Mouse (Mus musculus) liver, embryonic 13.5 days (tissue): ENCODE data around the gene Gm1123. TPM values are rescaled to one million over a fixed set of nuclear protein-coding genes. Genes with fewer than 3 reads are reported as not detected.

Source experiments
- ATAC-seq: fragments of 200-750 bp; cut with Nextera tagmentation; 2 replicates; pipeline ENCODE4 v1.8.0; 2017; ENCODE audit warnings: low read depth, mild to moderate bottlenecking, moderate number of reproducible peaks, moderate library complexity
- DNase-seq: peaks from one replicate; pipeline ENCODE4 v3.0.0; 2022
- H3K27ac ChIP-seq: fragments of 300-500 bp; sonication (generic); 2 replicates; pipeline ENCODE4 v1.5.1; 2015; ENCODE audit warnings: moderate library complexity, mild to moderate bottlenecking, inconsistent platforms
- H3K27me3 ChIP-seq: fragments of 300-500 bp; sonication (generic); 2 replicates; pipeline ENCODE4 v1.6.1; 2015; ENCODE audit warnings: mild to moderate bottlenecking, inconsistent platforms
- H3K36me3 ChIP-seq: fragments of 300-500 bp; sonication (generic); 2 replicates; pipeline ENCODE4 v1.6.1; 2015; ENCODE audit warnings: mild to moderate bottlenecking, inconsistent platforms
- H3K4me1 ChIP-seq: fragments of 300-500 bp; sonication (generic); replicated peaks from 2 replicates; pipeline ENCODE4 v1.6.1; 2015; ENCODE audit warnings: inconsistent platforms
- H3K4me2 ChIP-seq: fragments of 300-500 bp; sonication (generic); 2 replicates; pipeline ENCODE4 v1.6.1; 2015; ENCODE audit warnings: inconsistent platforms, mild to moderate bottlenecking, moderate library complexity
- H3K4me3 ChIP-seq: fragments of 300-500 bp; sonication (generic); replicated peaks from 2 replicates; pipeline ENCODE4 v1.5.1; 2015; ENCODE audit warnings: mild to moderate bottlenecking, inconsistent platforms
- H3K9ac ChIP-seq: fragments of 300-500 bp; sonication (generic); 2 replicates; pipeline ENCODE4 v1.6.1; 2015; ENCODE audit warnings: mild to moderate bottlenecking, inconsistent platforms
- H3K9me3 ChIP-seq: fragments of 300-500 bp; sonication (generic); replicated peaks from 2 replicates; pipeline ENCODE4 v1.6.1; 2016; ENCODE audit warnings: inconsistent platforms
- WGBS: fragments of 180-500 bp; shearing (Covaris S2); methylation state at CpG from one replicate; pipeline ENCODE4 v1.1.7; 2015; ENCODE audit not compliant: insufficient replicate concordance; 5-methylcytosine and 5-hydroxymethylcytosine counted together
- polyA plus RNA-seq: library from polyadenylated mRNA; unstranded; fragments of >200 nt; fragmentation: Nextera tagmentation; extraction: Ambion mirVana; gene quantifications from 2 replicates; pipeline ENCODE4 v1.2.1, GENCODE M21; 2015

The Gm1123 gene
- polyA plus RNA-seq, 1 experiment from 2014 or later = not detected

- Histone ChIP-seq H3K4me3 (peak overlapping the region; percentile 35; the same call in 1 of the 2 replicates), H3K4me2 (peak overlapping the region; percentile 49)
- no peak for DNase-seq
Measured at GRCm38 (mm10) chr9:98973561-98973960, 62.0 kb downstream of the Gm1123 start.

GRCm38 (mm10) chr9:98973101-98973521 lies 62.4 kb downstream of the Gm1123 start:
- no peaks in the 10 kb centered on the region for H3K36me3 ChIP-seq
- 2% methylated on average over 40 of the region's 40 CpGs for WGBS
- no peak overlapping the region for H3K9ac ChIP-seq
- no peak overlapping the region for H3K27ac ChIP-seq
- peak overlapping the region; percentile 35 for H3K4me3 ChIP-seq
- no peak for ATAC-seq
- DNase-seq = no peak
- peak overlapping the region; percentile 49 for H3K4me2 ChIP-seq
- no peaks in the 10 kb centered on the region for H3K9me3 ChIP-seq
- peaks cover 89% of the 10 kb centered on the region for H3K27me3 ChIP-seq
- H3K4me1 ChIP-seq = 0 out of 2 replicates have a peak, but pooled peaks cover 6% of the 10 kb centered on the region

More at GRCm38 (mm10) chr9:98973561-98973960, 62.0 kb downstream of the Gm1123 start:
- no peaks in the 10 kb centered on the region for H3K9me3 ChIP-seq
- H3K27me3 ChIP-seq = peaks cover 89% of the 10 kb centered on the region
- no peaks in the 10 kb centered on the region for H3K36me3 ChIP-seq
- no peak overlapping the region for H3K9ac ChIP-seq
- 0 out of 2 replicates have a peak, but pooled peaks cover 6% of the 10 kb centered on the region for H3K4me1 ChIP-seq
- no peak overlapping the region for H3K27ac ChIP-seq
- no peak for ATAC-seq
- WGBS = 4% methylated on average over 7 of the region's 7 CpGs

- no peak overlapping the region for H3K9ac ChIP-seq
- no peak overlapping the region for H3K4me2 ChIP-seq
- no peaks in the 10 kb centered on the region for H3K9me3 ChIP-seq
- peaks cover 86% of the 10 kb centered on the region for H3K27me3 ChIP-seq
- 3% methylated on average over 18 of the region's 18 CpGs for WGBS
- H3K4me3 ChIP-seq = no peak overlapping the region
- H3K27ac ChIP-seq = no peak overlapping the region
- no peak for DNase-seq
- no peak for ATAC-seq
- H3K4me1 ChIP-seq = no peaks in the 10 kb centered on the region
- H3K36me3 ChIP-seq = no peaks in the 10 kb centered on the region
Measured at GRCm38 (mm10) chr9:98965084-98965483, 70.4 kb downstream of the Gm1123 start.

GRCm38 (mm10) chr9:98963661-98964060 lies 71.9 kb downstream of the Gm1123 start:
- Histone ChIP-seq H3K27ac (no peak overlapping the region), H3K4me1 (no peaks in the 10 kb centered on the region), H3K9me3 (no peaks in the 10 kb centered on the region), H3K4me2 (no peak overlapping the region), H3K4me3 (no peak overlapping the region), H3K27me3 (peaks cover 91% of the 10 kb centered on the region), H3K36me3 (no peaks in the 10 kb centered on the region), H3K9ac (no peak overlapping the region)
- 7% methylated on average over 18 of the region's 18 CpGs for WGBS
- DNase-seq = no peak
- ATAC-seq = no peak

- DNase-seq (no peak), ATAC-seq (no peak)
- Histone ChIP-seq H3K27ac (no peak overlapping the region), H3K36me3 (no peaks in the 10 kb centered on the region), H3K9me3 (no peaks in the 10 kb centered on the region), H3K4me1 (no peaks in the 10 kb centered on the region), H3K9ac (no peak overlapping the region), H3K27me3 (peaks cover 96% of the 10 kb centered on the region), H3K4me2 (no peak overlapping the region), H3K4me3 (no peak overlapping the region)
- 1% methylated on average over 20 of the region's 20 CpGs for WGBS
Measured at GRCm38 (mm10) chr9:98962478-98963142, 72.9 kb downstream of the Gm1123 start.

- WGBS = 11% methylated on average over 22 of the region's 22 CpGs
Measured at GRCm38 (mm10) chr9:98961591-98962477, 73.7 kb downstream of the Gm1123 start.

GRCm38 (mm10) chr9:98960348-98960747 lies 75.2 kb downstream of the Gm1123 start:
- Histone ChIP-seq H3K27me3 (peaks cover 100% of the 10 kb centered on the region), H3K9me3 (no peaks in the 10 kb centered on the region), H3K9ac (no peak overlapping the region), H3K36me3 (no peaks in the 10 kb centered on the region), H3K4me3 (no peak overlapping the region), H3K4me1 (peaks cover 17% of the 10 kb centered on the region), H3K27ac (no peak overlapping the region), H3K4me2 (no peak overlapping the region)
- no peak for ATAC-seq
- WGBS = 13% methylated on average over 5 of the region's 5 CpGs
- DNase-seq = no peak

More at GRCm38 (mm10) chr9:98961591-98962477, 73.7 kb downstream of the Gm1123 start:
- H3K4me2 ChIP-seq = no peak overlapping the region
- H3K9me3 ChIP-seq = no peaks in the 10 kb centered on the region
- no peak overlapping the region for H3K9ac ChIP-seq
- peaks cover 4% of the 10 kb centered on the region; the same call in 1 of the 2 replicates for H3K4me1 ChIP-seq
- DNase-seq = no peak
- H3K27me3 ChIP-seq = peaks cover 96% of the 10 kb centered on the region
- H3K4me3 ChIP-seq = no peak overlapping the region
- ATAC-seq = no peak
- H3K27ac ChIP-seq = no peak overlapping the region
- H3K36me3 ChIP-seq = no peaks in the 10 kb centered on the region

GRCm38 (mm10) chr9:98959851-98960250 lies 75.7 kb downstream of the Gm1123 start:
- H3K9ac ChIP-seq = no peak overlapping the region
- ATAC-seq = no peak
- no peak overlapping the region for H3K27ac ChIP-seq
- no peak for DNase-seq
- no peaks in the 10 kb centered on the region for H3K9me3 ChIP-seq
- H3K4me3 ChIP-seq = no peak overlapping the region
- no peaks in the 10 kb centered on the region for H3K36me3 ChIP-seq
- H3K27me3 ChIP-seq = peaks cover 100% of the 10 kb centered on the region
- H3K4me2 ChIP-seq = no peak overlapping the region
- H3K4me1 ChIP-seq = peaks cover 22% of the 10 kb centered on the region
- 22% methylated on average over 3 of the region's 3 CpGs for WGBS

GRCm38 (mm10) chr9:98958628-98959027 lies 76.9 kb downstream of the Gm1123 start:
- 5% methylated on average over 6 of the region's 6 CpGs for WGBS

GRCm38 (mm10) chr9:98957751-98958351 lies 77.7 kb downstream of the Gm1123 start:
- H3K27me3 ChIP-seq = peaks cover 100% of the 10 kb centered on the region
- 2% methylated on average over 23 of the region's 23 CpGs for WGBS
- H3K36me3 ChIP-seq = no peaks in the 10 kb centered on the region
- H3K9ac ChIP-seq = no peak overlapping the region
- no peaks in the 10 kb centered on the region for H3K9me3 ChIP-seq
- no peak for DNase-seq
- H3K4me1 ChIP-seq = peaks cover 22% of the 10 kb centered on the region
- no peak overlapping the region for H3K4me3 ChIP-seq
- ATAC-seq = no peak
- no peak overlapping the region for H3K4me2 ChIP-seq
- no peak overlapping the region for H3K27ac ChIP-seq

More at GRCm38 (mm10) chr9:98958628-98959027, 76.9 kb downstream of the Gm1123 start:
- Histone ChIP-seq H3K4me3 (no peak overlapping the region), H3K9me3 (no peaks in the 10 kb centered on the region), H3K4me2 (no peak overlapping the region), H3K9ac (no peak overlapping the region), H3K27ac (no peak overlapping the region), H3K27me3 (peaks cover 100% of the 10 kb centered on the region), H3K4me1 (peaks cover 22% of the 10 kb centered on the region), H3K36me3 (no peaks in the 10 kb centered on the region)
- no peak for DNase-seq
- ATAC-seq = no peak
